Mouse (Mus musculus) left cerebral cortex, postnatal 36 days (tissue): Measurements from ENCODE around the gene Pnpo. TPM values are rescaled to one million over a fixed set of nuclear protein-coding genes. Genes with fewer than 3 reads are reported as not detected.

Experiments used
- DNase-seq, 2 experiments: peaks; one replicate each; pipeline ENCODE4 v3.0.0; 2021 to 2022; ENCODE audit warnings: low spot score in 2 of 2, mixed read lengths in 1 of 2
- intact Hi-C: fragments of 180-260 bp; cut with DNase I; formaldehyde crosslinking; loops from one replicate; pipeline ENCODE4 v1.15.1; 2025
- total RNA-seq, 2 experiments: library from RNA; stranded (reverse); gene quantifications; 2 replicates each; pipeline ENCODE4 v1.2.3; 2021

The Pnpo gene
- total RNA-seq, result 10 to 100 TPM; 36.1 to 43.1 TPM

DNA sequence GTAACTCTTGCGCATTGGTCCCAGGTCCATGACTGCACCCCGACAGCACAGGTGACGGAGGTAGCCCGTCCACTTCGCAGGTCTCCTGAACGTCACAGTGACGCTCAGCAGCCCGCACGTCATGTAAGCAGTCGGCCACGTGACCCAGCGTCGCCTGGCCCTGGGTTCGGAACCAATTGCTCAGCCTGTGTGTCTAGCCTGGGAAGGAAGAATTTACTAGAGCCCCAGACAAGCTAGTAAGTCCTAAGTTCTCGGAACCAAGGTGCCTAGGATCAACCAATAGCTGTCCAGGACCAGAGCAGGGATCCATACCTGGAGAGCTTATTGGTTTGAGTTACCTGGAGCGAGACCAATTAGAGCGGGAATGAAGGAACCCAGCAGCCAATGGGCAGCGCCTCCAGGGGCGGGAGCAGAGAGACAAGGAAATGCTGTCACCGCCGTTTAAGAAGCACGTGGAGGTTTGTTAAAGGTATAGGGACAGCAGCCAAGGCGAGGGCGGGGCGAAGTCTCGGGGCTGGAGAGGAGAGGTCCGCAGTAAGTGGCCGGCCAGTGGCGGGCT is at the start of gene Pnpo:
Gene Pnpo, minus strand, starts transcription at position 241 of the 559 bp plus-strand sequence.
- DNase-seq, result peak; percentile 89 to 91
- intact Hi-C loops, result loop anchor here (2.0 kb wide), 1 partner anchor 27 kb away; the partner anchor contains the start of gene Cdk5rap3

DNA sequence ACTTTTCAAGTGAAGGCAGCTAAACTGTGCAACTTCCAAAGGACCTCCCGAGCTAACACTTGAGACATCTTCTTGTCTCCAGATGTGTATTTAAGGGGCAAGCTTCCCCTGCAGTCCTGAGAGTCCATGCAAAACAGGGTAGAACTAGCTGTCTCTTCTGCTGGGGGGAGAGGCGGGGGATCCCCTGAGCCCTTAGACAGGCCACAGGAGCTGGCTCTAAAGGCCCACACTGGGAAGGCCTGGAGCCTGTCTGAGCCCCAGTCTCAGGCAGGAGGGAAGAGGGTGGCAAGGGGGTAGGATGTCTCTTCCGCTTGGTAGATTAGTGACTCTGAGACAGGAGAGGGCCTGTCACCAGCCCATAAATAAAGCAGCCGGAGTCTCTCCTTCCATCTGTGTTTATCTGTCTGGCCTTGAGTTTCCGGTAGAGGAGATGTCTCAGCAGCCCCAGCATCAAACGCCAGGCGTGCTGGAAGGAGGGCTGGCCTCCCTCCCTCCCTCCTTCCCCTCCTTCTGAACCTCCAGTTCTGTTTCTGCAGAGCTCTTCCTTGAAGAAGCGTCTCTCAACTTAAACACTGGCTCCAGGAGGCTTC is 49.0 kb upstream of the Pnpo start:
- intact Hi-C loops, result no loop called here
- no peak for DNase-seq

DNA sequence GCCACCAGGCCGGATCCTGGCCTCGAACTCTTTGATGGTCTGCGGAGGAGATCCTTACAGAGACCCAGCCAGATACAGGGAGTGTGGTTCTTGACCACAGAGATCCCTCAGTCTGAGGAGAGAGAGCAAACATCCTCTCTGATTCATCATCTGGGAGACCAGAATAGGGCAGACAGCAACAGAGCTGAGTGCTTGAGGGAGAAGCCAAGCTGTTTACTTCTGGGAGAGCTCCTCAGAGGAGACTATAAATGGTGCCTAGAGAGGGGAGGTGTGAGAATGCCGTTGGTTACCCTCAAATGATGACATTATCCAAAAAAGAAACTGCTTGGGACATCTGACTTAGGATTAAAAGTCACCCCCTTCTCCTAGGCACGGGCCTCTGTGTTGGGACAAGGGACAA is 47.7 kb upstream of the Pnpo start:
- intact Hi-C loops, result no loop called here
- DNase-seq, result no peak

DNA sequence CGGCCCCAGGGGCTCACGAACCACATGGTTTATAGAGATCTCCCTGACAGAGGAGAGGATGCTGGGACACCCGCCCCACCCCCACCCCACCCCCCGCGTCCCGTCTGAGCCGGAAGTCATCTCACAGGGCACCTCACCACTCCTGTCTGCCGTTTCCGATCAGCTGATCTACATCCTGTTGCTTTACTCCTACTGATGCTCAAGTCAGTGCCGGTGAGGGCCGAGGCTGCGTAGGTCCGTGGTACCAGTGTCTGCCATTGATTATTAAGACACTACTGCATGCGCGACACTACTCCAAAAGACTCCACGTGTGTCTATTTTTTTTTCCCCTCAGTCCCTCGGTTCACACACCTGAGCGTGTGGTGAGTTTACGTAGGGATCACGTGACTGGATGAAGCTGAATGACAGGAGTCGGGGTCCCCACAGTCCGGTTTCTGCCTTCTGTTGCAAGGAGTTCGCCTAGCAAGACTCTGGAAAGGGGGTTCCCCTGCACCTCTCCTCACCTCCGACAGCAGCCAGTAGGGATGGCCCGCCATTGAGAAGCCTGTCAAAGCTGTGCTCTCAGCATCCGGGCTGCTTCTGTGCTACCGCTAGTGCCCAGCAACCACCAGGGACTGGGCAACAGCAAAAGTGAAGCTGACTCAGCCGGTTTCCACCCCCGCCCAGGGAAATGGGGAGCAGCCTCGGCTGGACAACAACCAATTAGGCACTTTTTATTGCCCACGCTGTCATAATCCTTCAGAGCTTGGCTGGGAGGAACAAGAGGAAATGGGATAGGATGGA is 44.3 kb upstream of the Pnpo start:
- intact Hi-C loops, result loop anchor here (10.0 kb wide), 1 partner anchor 157 kb away; no protein-coding TSS in a partner anchor

DNA sequence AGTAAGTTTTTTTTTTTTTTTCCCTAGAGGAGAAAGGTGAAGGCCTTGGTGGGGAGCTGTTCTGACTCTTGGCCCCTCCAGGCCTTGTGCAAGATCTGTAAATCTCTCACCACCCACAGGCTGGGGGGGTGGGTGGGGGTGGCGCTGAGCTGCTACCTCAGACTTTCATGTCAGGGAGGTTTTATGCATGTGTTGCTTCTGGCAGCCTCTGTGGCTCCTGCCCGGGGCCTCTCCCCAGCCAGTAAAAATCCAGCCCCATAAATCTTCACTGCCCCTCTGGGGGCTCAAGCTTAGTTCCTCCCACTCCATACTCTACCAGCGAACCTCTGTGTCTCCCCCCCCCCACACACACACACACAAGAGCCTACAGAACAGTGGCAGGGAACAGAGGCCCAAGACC is 42.7 kb upstream of the Pnpo start:
- no peak for DNase-seq
- intact Hi-C loops, result loop anchor here (10.0 kb wide), 1 partner anchor 158 kb away; no protein-coding TSS in a partner anchor

More for the DNA sequence above, 44.3 kb upstream of the Pnpo start:
- DNase-seq, result peak in 1 of 2 experiments; percentile 23

DNA sequence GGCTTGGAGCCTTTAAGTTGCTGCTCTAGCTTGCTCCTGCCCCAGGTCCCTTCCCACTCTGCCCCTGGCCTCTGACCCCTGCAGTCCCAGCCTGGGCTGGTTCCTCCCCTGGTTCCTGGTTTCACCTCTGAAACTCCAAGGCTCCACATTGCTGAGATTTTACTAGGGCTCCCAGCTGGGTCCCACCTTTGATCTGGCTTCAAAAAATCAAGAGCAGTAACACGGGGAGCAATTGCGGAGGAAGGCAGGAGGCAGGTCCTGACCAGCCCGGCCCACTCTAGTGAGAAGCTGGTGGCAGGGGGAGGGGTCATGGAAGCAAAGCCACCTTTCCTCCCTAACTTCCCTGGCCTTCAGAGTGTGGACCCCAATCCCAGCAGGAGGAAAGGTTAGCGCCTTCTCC is 41.1 kb upstream of the Pnpo start:
- intact Hi-C loops, result loop anchor here (10.0 kb wide), 1 partner anchor 160 kb away; no protein-coding TSS in a partner anchor
- DNase-seq, result no peak

DNA sequence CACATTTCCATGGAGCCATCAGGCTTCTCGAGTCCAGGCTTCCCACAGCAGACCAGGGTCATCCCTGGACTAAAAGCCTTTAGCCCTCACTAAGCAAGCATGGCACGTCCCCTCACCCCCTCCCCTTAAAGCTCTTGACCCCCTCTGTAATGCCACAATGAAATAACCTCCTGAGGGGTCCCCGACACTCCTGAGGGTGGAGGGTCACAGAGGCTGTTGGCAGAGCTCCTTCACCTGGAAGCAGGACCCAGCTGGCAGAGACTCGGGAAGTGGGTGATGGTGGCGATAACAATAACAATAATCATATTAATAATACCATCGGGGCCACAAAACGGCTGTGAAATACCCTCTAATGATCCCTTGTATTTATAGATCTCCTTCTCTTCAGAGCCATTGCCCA is 39.1 kb upstream of the Pnpo start, which contains the start of gene Sp2:
Gene Sp2, minus strand, starts transcription at position 101 of the 400 bp plus-strand sequence.
- intact Hi-C loops, result loop anchor here (1.0 to 10.0 kb wide), 2 partner anchors 43 to 162 kb away; no protein-coding TSS in a partner anchor

DNA sequence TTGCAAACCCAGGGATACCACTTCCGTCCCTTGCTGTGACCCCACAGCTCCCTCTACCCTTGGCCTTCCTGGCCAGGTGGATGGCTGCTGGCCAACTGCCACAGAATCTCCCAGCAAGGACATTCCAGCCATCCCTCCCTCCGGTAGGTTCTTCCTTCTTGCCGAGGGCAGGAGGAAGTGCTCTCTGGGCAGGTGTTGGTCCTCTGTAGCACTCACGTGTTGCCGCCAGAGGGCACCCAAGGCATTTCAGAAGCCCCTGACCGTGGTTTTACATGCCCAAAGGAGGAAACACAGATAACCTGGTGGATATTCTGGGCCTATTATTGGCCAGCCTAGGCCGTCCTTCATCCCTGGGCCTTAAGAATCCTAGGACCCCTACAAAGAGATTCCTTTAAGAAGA is 38.6 kb upstream of the Pnpo start:
- intact Hi-C loops, result loop anchor here (1.0 to 10.0 kb wide), 2 partner anchors 44 to 162 kb away; no protein-coding TSS in a partner anchor
- DNase-seq, result peak; percentile 77 to 78

More for the DNA sequence above, 39.1 kb upstream of the Pnpo start, which contains the start of gene Sp2:
- DNase-seq, result no peak

DNA sequence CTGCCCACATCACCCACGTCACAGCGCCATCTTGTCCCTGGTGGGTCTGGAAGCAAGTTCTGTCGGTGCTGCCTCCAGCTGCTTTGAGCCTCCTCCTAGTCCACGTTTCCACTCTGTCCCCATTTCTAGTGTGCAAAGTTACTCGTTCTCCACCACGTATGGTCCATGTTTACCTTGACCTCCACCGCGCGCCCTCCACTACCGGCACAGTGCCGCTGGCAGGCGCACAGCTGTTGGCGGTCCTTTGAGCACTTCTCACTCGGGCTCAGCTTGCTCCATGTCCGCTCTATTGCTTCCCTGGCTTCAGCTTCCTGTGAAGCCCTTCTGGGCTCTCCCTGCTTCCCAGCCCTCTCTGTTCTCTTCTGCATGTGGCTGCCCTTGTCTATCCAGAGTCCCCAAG is 37.7 kb upstream of the Pnpo start:
- intact Hi-C loops, result loop anchor here (10.0 kb wide), 1 partner anchor 163 kb away; no protein-coding TSS in a partner anchor

DNA sequence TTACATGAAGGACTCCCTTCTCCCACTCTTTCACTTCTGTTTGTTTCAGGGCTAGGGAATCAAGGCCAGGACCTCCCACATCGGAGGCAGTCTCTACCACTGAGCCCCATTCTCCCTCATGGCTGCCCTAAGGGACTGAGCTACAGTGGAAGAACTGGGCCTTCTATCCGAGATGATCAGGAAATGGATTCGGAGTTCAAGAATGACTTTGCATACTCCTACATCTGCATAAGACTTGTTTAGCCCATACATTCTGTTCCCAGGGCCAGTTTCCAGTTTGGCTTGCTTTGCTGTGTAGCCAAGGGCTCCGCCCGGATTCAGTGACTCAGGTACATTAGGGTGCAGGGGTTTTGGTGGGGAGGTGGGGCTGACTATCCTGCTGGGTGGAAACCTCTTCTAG is 36.2 kb upstream of the Pnpo start:
- intact Hi-C loops, result loop anchor here (10.0 kb wide), 1 partner anchor 165 kb away; no protein-coding TSS in a partner anchor
- DNase-seq, result no peak

More for the DNA sequence above, 37.7 kb upstream of the Pnpo start:
- no peak for DNase-seq

DNA sequence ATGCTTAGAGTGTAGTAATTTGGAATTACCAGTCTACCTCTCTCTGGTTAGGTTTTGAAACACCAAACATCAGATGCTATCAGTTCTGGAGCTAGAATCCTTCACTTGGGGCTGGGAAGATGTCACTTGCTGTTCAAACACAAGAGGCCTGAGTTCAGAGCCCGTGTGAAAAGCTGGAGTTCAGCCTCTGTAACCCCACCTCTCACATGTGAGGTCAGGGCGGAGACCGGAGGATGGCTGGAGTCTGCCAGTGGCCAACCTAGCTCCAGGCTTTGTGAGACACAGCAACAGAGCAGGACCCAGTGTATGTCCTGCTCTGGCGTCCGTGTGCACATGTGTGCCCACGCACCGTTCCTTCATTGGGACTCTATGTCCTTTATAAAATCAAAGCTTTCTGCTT is 35.5 kb upstream of the Pnpo start:
- intact Hi-C loops, result loop anchor here (5.0 kb wide), 1 partner anchor 62 kb away; the partner anchor contains the start of gene Cdk5rap3

DNA sequence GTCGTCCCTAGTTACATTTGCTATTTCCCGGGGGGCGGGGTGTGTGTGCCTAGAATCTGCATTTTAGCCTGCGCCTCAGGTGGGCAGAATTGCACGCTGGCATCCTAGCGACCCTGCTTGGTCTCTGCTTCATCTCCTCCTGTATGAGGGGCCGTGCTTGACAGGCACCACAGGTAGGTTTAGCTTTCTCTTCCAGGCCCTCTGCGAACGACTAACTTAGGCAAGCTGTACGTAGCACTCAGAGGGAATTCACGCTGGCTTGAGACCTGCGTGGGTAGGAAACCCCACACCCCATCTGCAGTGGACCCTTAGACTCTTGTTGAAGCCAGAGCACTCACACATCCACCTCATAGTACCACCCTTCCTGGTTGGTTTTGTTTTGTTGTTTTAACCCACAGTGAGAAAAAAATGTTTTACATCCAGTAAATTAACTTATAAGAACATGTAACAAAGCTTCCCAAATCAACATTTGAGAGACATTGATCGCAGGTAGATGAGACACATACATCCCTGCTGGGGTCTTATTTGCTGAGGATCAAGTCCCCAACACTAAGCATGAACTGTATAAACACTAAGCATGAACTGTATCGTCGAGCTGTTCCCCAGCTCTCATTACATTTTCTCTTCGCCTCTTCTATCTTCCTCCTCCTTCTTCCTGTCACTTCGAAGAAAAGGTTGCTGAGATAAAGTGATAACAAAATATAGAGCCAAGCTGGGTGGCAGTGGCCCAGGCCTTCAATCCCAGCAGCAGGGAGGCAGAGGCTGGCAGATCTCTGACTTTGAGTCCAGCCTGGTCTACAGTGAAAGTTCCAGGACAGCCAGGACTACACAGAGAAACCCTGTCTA is 34.8 kb upstream of the Pnpo start:
- intact Hi-C loops, result loop anchor here (5.0 kb wide), 1 partner anchor 61 kb away; the partner anchor contains the start of gene Cdk5rap3
- DNase-seq, result no peak

More for the DNA sequence above, 35.5 kb upstream of the Pnpo start:
- DNase-seq, result no peak

DNA sequence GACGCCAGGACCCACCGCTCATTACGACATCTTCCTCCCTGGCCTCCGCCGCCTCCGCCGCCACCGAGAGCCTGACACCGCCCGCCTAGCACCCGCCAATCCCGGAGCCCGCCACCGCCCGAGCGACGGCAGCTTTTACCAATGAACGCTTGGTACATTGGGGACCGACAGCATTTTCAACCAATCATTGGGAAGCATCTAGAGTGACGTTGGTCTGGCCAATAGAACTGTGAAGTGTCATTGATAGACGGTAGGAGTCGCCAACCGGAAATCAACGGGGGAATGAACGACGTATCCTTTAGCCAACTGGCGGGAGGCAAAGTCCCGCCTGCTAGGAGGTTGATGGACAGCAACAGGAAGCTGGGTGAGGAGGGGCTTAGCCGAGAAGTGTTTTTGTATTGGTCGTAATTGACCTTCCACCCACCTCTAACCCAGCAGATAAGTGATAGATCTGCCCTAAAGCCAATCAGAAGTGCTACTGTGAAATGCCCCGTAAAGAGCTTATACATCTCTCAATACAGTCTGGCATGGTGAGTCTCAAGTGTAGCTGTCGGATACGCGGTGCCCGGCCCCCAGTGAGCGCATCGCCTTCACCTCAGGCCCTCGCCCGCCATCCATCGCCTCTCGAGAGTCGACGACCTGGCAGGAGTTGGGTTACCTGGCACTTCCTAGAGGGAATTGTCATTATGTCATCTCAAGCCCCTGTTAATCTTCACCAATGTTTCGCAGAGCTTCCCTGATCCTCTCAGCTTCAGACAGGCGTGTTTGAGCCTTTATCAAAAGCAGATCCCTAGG is 34.0 kb upstream of the Pnpo start:
- peak; percentile 100 for DNase-seq
- intact Hi-C loops, result loop anchor here (5.0 kb wide), 1 partner anchor 61 kb away; the partner anchor contains the start of gene Cdk5rap3

DNA sequence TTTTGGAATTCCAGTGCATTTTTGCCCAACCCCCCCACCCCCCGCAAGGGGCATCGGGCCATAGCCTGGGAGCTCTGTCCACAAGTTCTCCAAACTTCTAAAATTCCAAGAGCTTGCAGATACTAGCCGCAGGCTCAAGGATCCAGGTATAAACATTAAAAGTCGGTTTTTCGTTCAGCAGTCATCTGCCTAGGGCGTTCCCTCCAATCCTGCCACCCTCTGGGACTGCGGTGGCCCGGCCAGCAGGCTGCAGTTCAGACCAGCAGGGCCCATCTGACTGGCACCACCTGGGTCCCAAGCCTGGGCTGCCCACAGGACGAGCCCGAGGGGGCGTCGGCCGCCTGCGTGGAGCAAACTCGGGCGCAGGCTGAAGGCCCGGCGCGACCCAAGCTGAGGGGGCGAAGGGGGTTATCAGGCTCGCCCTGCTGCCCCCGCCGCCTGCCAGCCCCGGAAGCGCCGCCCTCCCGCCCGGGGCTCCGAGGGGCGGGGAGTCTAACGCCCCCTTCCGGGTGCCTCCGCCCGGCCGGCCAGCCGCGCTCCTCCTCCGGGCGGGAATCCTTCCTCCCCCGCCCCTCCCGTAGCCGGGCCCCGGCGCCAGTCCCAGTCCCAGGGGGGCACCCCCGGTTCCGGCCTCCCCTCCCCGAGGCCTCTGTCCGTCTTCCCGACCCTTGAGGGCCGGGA is 33.3 kb upstream of the Pnpo start:
- DNase-seq, result peak in 1 of 2 experiments; percentile 91
- intact Hi-C loops, result loop anchor here (5.0 kb wide), 1 partner anchor 60 kb away; the partner anchor contains the start of gene Cdk5rap3

DNA sequence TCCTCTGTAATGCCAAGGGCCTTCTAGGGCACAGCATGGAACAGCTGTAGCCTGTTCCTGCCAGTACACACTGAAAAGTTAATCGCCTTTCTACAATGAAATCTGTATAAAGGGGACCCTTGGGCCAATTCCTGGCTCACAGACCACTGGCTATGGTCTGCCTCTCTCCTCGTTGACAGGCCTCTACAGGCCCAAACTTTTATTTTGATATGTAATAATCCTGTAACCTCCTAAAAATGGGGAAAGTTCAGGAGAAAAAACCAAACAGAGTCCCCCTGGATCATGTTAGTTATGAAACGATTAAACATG is 32.5 kb upstream of the Pnpo start:
- DNase-seq, result no peak
- intact Hi-C loops, result loop anchor here (5.0 kb wide), 1 partner anchor 59 kb away; the partner anchor contains the start of gene Cdk5rap3

DNA sequence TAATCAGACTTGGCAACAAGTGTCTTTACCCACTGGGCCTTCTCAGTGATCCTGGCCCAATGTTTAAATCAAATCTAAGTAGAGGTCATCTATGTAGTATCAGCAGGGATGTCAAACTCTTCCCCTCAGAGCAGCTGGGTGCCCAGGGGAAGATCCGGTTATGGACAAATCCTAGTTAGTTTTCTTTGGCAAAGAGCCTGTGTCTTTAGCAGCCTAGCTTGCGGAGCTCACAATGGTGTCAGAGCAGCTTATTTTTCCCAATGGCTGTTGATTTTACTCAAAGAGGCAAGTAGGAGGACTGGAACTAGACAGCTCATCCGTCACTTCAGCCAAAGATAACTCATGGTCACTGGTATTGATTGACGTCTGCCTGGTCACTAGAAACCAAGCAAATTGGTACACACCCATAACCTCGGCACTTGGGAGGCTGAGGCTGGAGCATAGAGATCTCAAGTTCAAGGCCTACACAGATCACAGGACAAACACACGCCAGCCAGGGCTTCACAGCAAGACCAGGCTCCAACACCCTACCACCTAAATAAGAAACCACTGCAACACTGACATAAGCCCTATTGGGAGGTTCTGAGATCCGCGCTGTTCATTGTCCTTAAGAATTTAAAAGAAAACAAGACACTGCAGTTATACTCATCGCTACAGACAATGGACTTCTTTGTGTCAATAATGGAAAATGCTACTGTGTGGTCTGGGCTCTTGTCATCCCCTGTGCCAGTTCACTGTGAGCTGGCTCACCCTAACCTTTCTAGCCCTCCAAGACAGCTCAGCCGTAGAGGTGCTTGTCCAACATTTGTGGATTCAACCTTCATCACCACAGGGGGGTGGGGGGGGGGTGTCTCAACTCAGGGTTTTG is 32.0 kb upstream of the Pnpo start:
- DNase-seq, result no peak
- intact Hi-C loops, result loop anchor here (5.0 kb wide), 1 partner anchor 58 kb away; the partner anchor contains the start of gene Cdk5rap3

DNA sequence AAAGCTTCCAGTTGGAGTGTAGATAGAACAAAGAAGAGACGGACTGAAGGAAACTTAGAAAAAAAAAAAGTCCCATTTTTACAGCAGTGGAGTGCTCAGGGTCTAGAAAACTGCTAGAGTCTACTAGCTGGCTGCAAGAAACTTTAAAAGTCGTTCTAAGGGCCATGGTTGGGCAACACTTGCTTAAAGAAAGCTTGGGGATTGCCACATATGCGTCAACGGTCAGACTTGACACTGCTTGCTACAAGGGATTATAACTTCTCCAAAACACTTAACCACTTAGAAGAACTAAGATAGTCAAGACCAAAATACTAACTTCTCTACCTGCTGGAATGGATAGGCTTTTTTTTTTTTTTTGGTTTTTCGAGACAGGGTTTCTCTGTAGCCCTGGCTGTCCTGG is 31.0 kb upstream of the Pnpo start:
- intact Hi-C loops, result loop anchor here (5.0 kb wide), 1 partner anchor 58 kb away; the partner anchor contains the start of gene Cdk5rap3

More for the DNA sequence above, 31.0 kb upstream of the Pnpo start:
- no peak for DNase-seq
